ENCODE assay signal across 8 mouse cellular contexts in the genomic region with DNA sequence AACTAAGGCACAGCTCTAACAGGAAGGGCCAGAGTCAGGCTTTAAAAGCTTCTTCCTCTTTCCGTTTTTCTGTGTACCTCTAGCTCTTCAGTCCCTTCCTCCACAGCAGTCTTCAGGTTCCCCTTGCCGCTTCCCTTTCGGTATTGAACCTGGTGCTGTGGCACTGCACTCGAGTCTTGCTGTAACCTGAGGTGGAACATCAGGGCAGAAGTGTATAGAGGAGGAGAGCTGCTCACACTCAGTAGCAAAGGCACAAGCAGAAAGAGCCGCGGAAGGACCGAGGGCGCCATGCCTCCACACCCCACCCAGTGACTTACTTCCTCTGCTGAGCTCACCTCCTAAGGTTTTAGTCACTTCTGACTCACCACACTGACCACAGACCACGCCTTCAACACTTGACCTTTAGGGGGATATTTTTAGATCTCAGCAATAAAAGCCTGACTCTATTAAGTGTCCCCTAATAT. TPM values are rescaled to one million over a fixed set of nuclear protein-coding genes. Genes with fewer than 3 reads are reported as not detected.
DNase-seq lines count a peak whose midpoint lies in the region; ATAC-seq and TF ChIP-seq lines count a peak whose summit lies in the region.

A gene (minus strand): TSS at position 321 of the 464 bp plus-strand sequence.

- H3K4me1 ChIP-seq in ES-Bruce4 (ENCODE audit: control insufficient read depth, insufficient read depth, low read length) = no peaks in the 10 kb centered on the region
- H3K4me1 ChIP-seq in forebrain, embryonic 12.5 days = no peaks in the 10 kb centered on the region
- H3K4me1 ChIP-seq in hindbrain, postnatal 0 days (ENCODE audit: insufficient read depth, low read length) = no peaks in the 10 kb centered on the region
- no peaks in the 10 kb centered on the region for H3K4me1 ChIP-seq in liver, postnatal 0 days (ENCODE audit: insufficient read depth)
- no peaks in the 10 kb centered on the region for H3K4me1 ChIP-seq in neural tube, embryonic 13.5 days (replicated peaks)

- WGBS in forebrain, embryonic 12.5 days = 87% methylated on average over 9 of the region's 9 CpGs
- 89% methylated on average over 9 of the region's 9 CpGs for WGBS in hindbrain, postnatal 0 days
- 35% methylated on average over 9 of the region's 9 CpGs for WGBS in liver, postnatal 0 days (ENCODE audit: insufficient replicate concordance)
- 85% methylated on average over 9 of the region's 9 CpGs for WGBS in neural tube, embryonic 13.5 days

- no peak within 1 kb of the TSS for H3K4me3 ChIP-seq in ES-Bruce4 (ENCODE audit: low read depth, low read length)
- H3K4me3 ChIP-seq in forebrain, embryonic 12.5 days (replicated peaks) = no peak within 1 kb of the TSS
- H3K4me3 ChIP-seq in hindbrain, postnatal 0 days (ENCODE audit: low read length) = no peak within 1 kb of the TSS
- H3K4me3 ChIP-seq in liver, postnatal 0 days (ENCODE audit: low read depth, low read length) = peak within 1 kb of the TSS; percentile 23; the same call in 1 of the 2 replicates
- no peak within 1 kb of the TSS for H3K4me3 ChIP-seq in neural tube, embryonic 13.5 days

- DNase-seq in A20 (ENCODE audit: low read depth, low spot score) = peak; percentile 93
- DNase-seq in hindbrain, postnatal 0 days (ENCODE audit: low spot score) = no peak
- DNase-seq in liver, postnatal 0 days = peak; percentile 34
- no peak for DNase-seq in embryo, embryonic 10.5 days (ENCODE audit: low spot score)
- no peak for DNase-seq in frontal cortex, postnatal 25 days (ENCODE audit: low spot score in 2 of 2)

- H3K4me2 ChIP-seq in forebrain, embryonic 12.5 days = no peak within 1 kb of the TSS
- no peak within 1 kb of the TSS for H3K4me2 ChIP-seq in hindbrain, postnatal 0 days (ENCODE audit: low read depth, low read length)
- peak within 1 kb of the TSS; percentile 45; the same call in 1 of the 2 replicates for H3K4me2 ChIP-seq in liver, postnatal 0 days (ENCODE audit: low read depth, low read length)
- H3K4me2 ChIP-seq in neural tube, embryonic 13.5 days = no peak within 1 kb of the TSS

- no peaks in the 10 kb centered on the region for H3K27me3 ChIP-seq in ES-Bruce4 (ENCODE audit: control insufficient read depth, insufficient read depth, low read length, poor library complexity, severe bottlenecking)
- no peaks in the 10 kb centered on the region for H3K27me3 ChIP-seq in forebrain, embryonic 12.5 days
- no peaks in the 10 kb centered on the region for H3K27me3 ChIP-seq in hindbrain, postnatal 0 days (ENCODE audit: insufficient read depth, low read length)
- no peaks in the 10 kb centered on the region for H3K27me3 ChIP-seq in liver, postnatal 0 days (ENCODE audit: insufficient read depth, low read length)
- H3K27me3 ChIP-seq in neural tube, embryonic 13.5 days = no peaks in the 10 kb centered on the region

- H3K36me3 ChIP-seq in ES-Bruce4 (ENCODE audit: control insufficient read depth, insufficient read depth, low read length, poor library complexity, severe bottlenecking) = no peaks in the 10 kb centered on the region
- H3K36me3 ChIP-seq in forebrain, embryonic 12.5 days (replicated peaks) = no peaks in the 10 kb centered on the region
- H3K36me3 ChIP-seq in hindbrain, postnatal 0 days (ENCODE audit: insufficient read depth, low read length) = no peaks in the 10 kb centered on the region
- no peaks in the 10 kb centered on the region for H3K36me3 ChIP-seq in liver, postnatal 0 days (replicated peaks; ENCODE audit: insufficient read depth, low read length)
- no peaks in the 10 kb centered on the region for H3K36me3 ChIP-seq in neural tube, embryonic 13.5 days

- TF ChIP-seq EP300 in ES-Bruce4 (IDR thresholded peaks at IDR 0.05; ENCODE audit: insufficient read depth, low read depth, low read length) = no peak
- TF ChIP-seq EP300 in liver, postnatal 0 days (IDR thresholded peaks at IDR 0.05; ENCODE audit: low read depth) = no peak

- no peak within 1 kb of the TSS for H3K27ac ChIP-seq in ES-Bruce4 (ENCODE audit: insufficient read depth, low read length)
- no peak within 1 kb of the TSS for H3K27ac ChIP-seq in forebrain, embryonic 12.5 days
- no peak within 1 kb of the TSS for H3K27ac ChIP-seq in hindbrain, postnatal 0 days
- H3K27ac ChIP-seq in liver, postnatal 0 days (ENCODE audit: low read depth) = peak within 1 kb of the TSS; percentile 91
- H3K27ac ChIP-seq in neural tube, embryonic 13.5 days (replicated peaks) = no peak within 1 kb of the TSS

- no peak within 1 kb of the TSS for H3K9ac ChIP-seq in ES-Bruce4 (ENCODE audit: low read depth, poor library complexity, severe bottlenecking)
- no peak within 1 kb of the TSS for H3K9ac ChIP-seq in forebrain, embryonic 12.5 days
- H3K9ac ChIP-seq in hindbrain, postnatal 0 days (replicated peaks; ENCODE audit: low read length) = no peak within 1 kb of the TSS
- no peak within 1 kb of the TSS for H3K9ac ChIP-seq in liver, postnatal 0 days (replicated peaks)
- H3K9ac ChIP-seq in neural tube, embryonic 13.5 days = no peak within 1 kb of the TSS

- no peak for ATAC-seq in forebrain, embryonic 12.5 days (ENCODE audit: low FRiP score)
- ATAC-seq in hindbrain, postnatal 0 days = no peak
- peak; percentile 82 for ATAC-seq in liver, postnatal 0 days
- ATAC-seq in neural tube, embryonic 13.5 days (ENCODE audit: low read depth) = no peak

- TF ChIP-seq CTCF in ES-Bruce4 (IDR thresholded peaks at IDR 0.05; ENCODE audit: low read depth, low read length) = no peak
- no peak for TF ChIP-seq CTCF in hindbrain, postnatal 0 days (IDR thresholded peaks at IDR 0.05; ENCODE audit: low read depth)
- no peak for TF ChIP-seq CTCF in liver, postnatal 0 days (IDR thresholded peaks at IDR 0.05; ENCODE audit: low read depth)

- no peaks in the 10 kb centered on the region for H3K9me3 ChIP-seq in ES-Bruce4 (replicated peaks; ENCODE audit: control insufficient read depth, insufficient read depth, low read length, poor library complexity, severe bottlenecking)
- H3K9me3 ChIP-seq in forebrain, embryonic 12.5 days = no peaks in the 10 kb centered on the region
- H3K9me3 ChIP-seq in hindbrain, postnatal 0 days (ENCODE audit: low read length) = no peaks in the 10 kb centered on the region
- H3K9me3 ChIP-seq in liver, postnatal 0 days (ENCODE audit: low read length) = no peaks in the 10 kb centered on the region
- H3K9me3 ChIP-seq in neural tube, embryonic 13.5 days = no peaks in the 10 kb centered on the region

- TF ChIP-seq POLR2A in ES-Bruce4 (IDR thresholded peaks at IDR 0.05; ENCODE audit: insufficient read depth, low read length) = no peak

RNA-seq across cellular contexts. Expression of the gene that starts here (rescaled TPM):
- polyA plus RNA-seq in ES-Bruce4 (2011; ENCODE audit: insufficient read depth, insufficient read length, low read depth, missing spikeins) = 14.8 and 15.4 TPM in 2 replicates
- 28.2 and 33.0 TPM in 2 replicates for polyA plus RNA-seq in forebrain, embryonic 12.5 days (2016; fragmentation: Nextera tagmentation; extraction: Ambion mirVana)
- 63.1 and 63.9 TPM in 2 replicates for total RNA-seq in hindbrain, postnatal 0 days (2014; rRNA removed)
- polyA plus RNA-seq in hindbrain, postnatal 0 days (2015; fragmentation: Nextera tagmentation; extraction: Ambion mirVana) = 50.9 and 53.0 TPM in 2 replicates
- polyA plus RNA-seq in liver, postnatal 0 days (2015; fragmentation: Nextera tagmentation; extraction: Ambion mirVana) = 1.0 and 1.1 TPM in 2 replicates
- polyA plus RNA-seq in neural tube, embryonic 13.5 days (2015; fragmentation: Nextera tagmentation; extraction: Ambion mirVana) = 27.0 and 27.4 TPM in 2 replicates

Comparison
In these comparisons a context has a peak if more than half of its experiments do, and no peak if none do; other contexts are left out.
1. DNase-seq: peak in A20 (single experiment) and liver, postnatal 0 days (single experiment); none in hindbrain, postnatal 0 days (single experiment), embryo, embryonic 10.5 days (single experiment) and frontal cortex, postnatal 25 days (0 of 2).